Mouse (Mus musculus) liver, adult 2 months (tissue): ENCODE data around the gene Sept9. TPM values are rescaled to one million over a fixed set of nuclear protein-coding genes. Genes with fewer than 3 reads are reported as not detected.

Experiments used
- DNase-seq: peaks from one replicate; pipeline ENCODE4 v3.0.0-alpha.2; 2011; ENCODE audit warnings: low read depth, low spot score; ENCODE audit errors: extremely low read depth
- H3K27ac ChIP-seq: fragments of 200-500 bp; replicated peaks from 2 replicates; pipeline ENCODE4 v1.5.1; 2012; ENCODE audit warnings: low read depth, mild to moderate bottlenecking, control low read depth, inconsistent platforms, low read length; ENCODE audit not compliant: insufficient read depth
- H3K27me3 ChIP-seq: fragments of 200-500 bp; 2 replicates; pipeline ENCODE4 v1.6.1; 2012; ENCODE audit warnings: mild to moderate bottlenecking, moderate library complexity, low read length, inconsistent platforms; ENCODE audit not compliant: control insufficient read depth, insufficient read depth
- H3K36me3 ChIP-seq: fragments of 200-500 bp; 2 replicates; pipeline ENCODE4 v1.6.1; 2012; ENCODE audit warnings: low read length, inconsistent platforms; ENCODE audit not compliant: control insufficient read depth, insufficient read depth
- H3K4me1 ChIP-seq: fragments of 200-500 bp; 2 replicates; pipeline ENCODE4 v1.6.1; 2011; ENCODE audit warnings: low read length; ENCODE audit not compliant: control insufficient read depth, insufficient read depth
- H3K4me3 ChIP-seq: fragments of 200-500 bp; 2 replicates; pipeline ENCODE4 v1.5.1; 2011; ENCODE audit warnings: low read depth, mild to moderate bottlenecking, control low read depth, low read length, moderate library complexity; ENCODE audit not compliant: insufficient read depth
- H3K79me2 ChIP-seq: fragments of 200-500 bp; 2 replicates; pipeline ENCODE4 v1.6.1; 2012; ENCODE audit warnings: inconsistent platforms, mild to moderate bottlenecking, low read length, moderate library complexity; ENCODE audit not compliant: control insufficient read depth, insufficient read depth
- H3K9ac ChIP-seq: fragments of 200-500 bp; 2 replicates; pipeline ENCODE4 v1.6.1; 2012; ENCODE audit warnings: low read depth, mild to moderate bottlenecking, control low read depth, inconsistent platforms, low read length
- CTCF ChIP-seq: fragments of 200-500 bp; IDR thresholded peaks from 2 replicates; pipeline ENCODE4 v1.5.1; 2011; ENCODE audit warnings: low read depth, low read length, control low read depth
- POLR2A ChIP-seq: fragments of 200-500 bp; IDR thresholded peaks from 2 replicates; pipeline ENCODE4 v1.6.1; 2011; ENCODE audit warnings: low read length, control low read depth; ENCODE audit not compliant: insufficient read depth; ENCODE audit errors: extremely low read depth
- WGBS: fragments of 180-500 bp; shearing (Covaris S2); methylation state at CpG from one replicate; pipeline ENCODE4 v1.1.7; 2018; 5-methylcytosine and 5-hydroxymethylcytosine counted together
- polyA plus RNA-seq: library from polyadenylated mRNA; depleted of rRNA; stranded (reverse); fragments of >200 nt; gene quantifications from 2 replicates; pipeline ENCODE4 v1.2.3, GENCODE M21; 2012
- total RNA-seq: library from RNA; depleted of rRNA; stranded (reverse); fragments of >200 nt; gene quantifications from 2 replicates; pipeline ENCODE4 v1.2.3, GENCODE M21; 2014

Sept9 gene
- total and polyA plus RNA-seq, 2 experiments = 18.8 to 21.2 TPM

DNA sequence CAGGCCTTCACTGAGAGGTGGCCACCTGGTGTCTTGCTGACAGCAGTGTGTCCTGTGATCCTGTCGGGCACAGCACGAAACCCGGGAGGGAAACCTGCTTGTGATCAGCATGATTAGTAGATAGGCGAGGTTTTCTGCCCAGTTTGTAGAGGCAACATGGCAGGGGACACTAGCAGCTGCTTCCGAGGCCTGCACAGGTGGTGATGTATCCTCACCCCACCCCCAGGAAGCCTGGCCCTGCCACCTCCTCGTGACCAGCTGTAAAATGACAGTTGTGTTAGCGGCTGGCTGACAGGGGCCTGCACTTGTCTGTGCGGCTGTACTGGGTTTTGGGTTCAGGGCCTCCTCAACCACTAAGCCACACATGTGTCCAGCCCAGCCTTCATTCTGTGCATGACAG is 34.4 kb downstream of the Sept9 start:
- Histone ChIP-seq H3K4me1 (peaks cover 18% of the 10 kb centered on the region), H3K27ac (no peak overlapping the region), H3K36me3 (no peaks in the 10 kb centered on the region), H3K79me2 (peaks cover 17% of the 10 kb centered on the region; the same call in 1 of the 2 replicates), H3K9ac (no peak overlapping the region), H3K4me3 (no peak overlapping the region), H3K27me3 (no peaks in the 10 kb centered on the region)
- TF ChIP-seq CTCF (no peak), POLR2A (no peak)
- 67% methylated on average over 8 of the region's 8 CpGs for WGBS
- DNase-seq = no peak

DNA sequence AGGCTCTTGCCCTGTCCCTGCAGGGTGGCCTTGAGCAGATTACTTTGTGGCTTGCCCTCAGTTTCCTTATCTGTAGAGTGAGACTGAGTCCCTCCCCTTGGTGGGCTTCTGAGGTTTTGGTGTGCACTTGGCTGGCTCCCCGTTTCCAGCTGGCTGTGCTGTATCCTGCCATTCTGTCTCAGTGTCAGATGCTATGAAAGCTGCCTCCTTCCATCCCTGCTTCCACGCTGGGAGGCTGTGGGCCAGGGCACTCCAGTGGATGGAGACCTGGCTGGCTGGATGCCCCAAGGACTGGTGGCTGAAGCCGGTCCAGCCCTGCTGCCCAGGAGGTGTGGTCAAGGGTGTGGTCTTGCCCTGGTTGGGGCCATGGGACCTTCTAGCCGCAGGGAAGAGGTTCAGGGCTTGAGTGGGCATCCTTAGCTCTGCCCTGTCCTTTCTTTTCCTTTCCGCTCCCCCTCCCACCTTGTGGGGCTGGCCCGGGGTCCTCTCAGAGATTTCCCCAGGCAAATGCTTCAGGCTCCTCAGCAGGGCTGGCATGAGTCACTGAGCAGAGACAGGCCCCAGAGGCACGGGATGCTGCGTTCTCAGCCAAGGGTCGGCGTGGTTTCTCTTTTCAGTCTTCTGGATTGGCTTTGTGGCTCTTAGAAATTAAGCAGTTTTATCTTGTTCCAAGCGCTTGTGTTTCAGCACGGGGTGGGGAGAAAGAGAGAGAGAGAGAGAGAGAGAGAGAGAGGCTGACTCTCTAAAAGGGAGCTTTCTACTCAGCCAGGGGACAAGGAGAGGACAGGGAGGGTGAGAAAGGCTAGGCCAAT is 35.8 kb downstream of the Sept9 start:
- no peak for TF ChIP-seq CTCF
- no peak for TF ChIP-seq POLR2A
- H3K4me3 ChIP-seq = no peak overlapping the region
- no peaks in the 10 kb centered on the region for H3K36me3 ChIP-seq
- 59% methylated on average over 12 of the region's 12 CpGs for WGBS
- H3K27me3 ChIP-seq = no peaks in the 10 kb centered on the region
- no peak overlapping the region for H3K27ac ChIP-seq
- peaks cover 28% of the 10 kb centered on the region; the same call in 1 of the 2 replicates for H3K79me2 ChIP-seq
- H3K9ac ChIP-seq = no peak overlapping the region
- peak; percentile 69 for DNase-seq
- peaks cover 20% of the 10 kb centered on the region for H3K4me1 ChIP-seq

DNA sequence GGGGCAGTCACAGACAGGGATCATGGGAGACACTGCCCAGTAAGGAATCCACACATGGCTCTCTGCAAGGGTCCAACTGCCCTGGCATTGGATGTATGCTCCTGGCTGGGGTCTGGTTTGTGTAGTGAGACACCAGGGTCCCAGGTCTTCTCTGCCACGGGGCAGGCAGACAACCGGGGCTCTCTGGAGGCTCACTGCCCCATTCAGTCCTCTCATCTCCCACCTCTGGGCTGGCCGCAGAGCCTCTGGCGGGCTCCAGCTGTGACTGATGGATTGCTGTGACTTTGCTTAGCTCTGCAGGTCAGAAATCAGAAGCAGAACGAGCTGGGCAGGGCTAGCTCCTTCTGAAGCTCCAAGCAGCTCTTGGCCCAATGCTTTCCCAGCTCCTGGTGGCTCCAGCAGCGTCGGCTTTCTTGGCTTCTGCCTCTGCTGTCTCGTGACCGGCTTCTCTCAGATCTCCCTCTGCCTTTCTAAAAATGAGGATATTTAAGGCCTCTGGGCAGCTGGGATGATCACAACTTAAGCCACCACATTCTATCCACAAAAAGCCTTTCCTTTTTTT is 36.5 kb downstream of the Sept9 start:
- DNase-seq = no peak
- H3K36me3 ChIP-seq = no peaks in the 10 kb centered on the region
- no peak for TF ChIP-seq CTCF
- TF ChIP-seq POLR2A = no peak
- no peak overlapping the region for H3K27ac ChIP-seq
- no peak overlapping the region for H3K9ac ChIP-seq
- peaks cover 34% of the 10 kb centered on the region; the same call in 1 of the 2 replicates for H3K79me2 ChIP-seq
- peaks cover 21% of the 10 kb centered on the region for H3K4me1 ChIP-seq
- H3K27me3 ChIP-seq = no peaks in the 10 kb centered on the region
- no peak overlapping the region for H3K4me3 ChIP-seq
- 59% methylated on average over 9 of the region's 9 CpGs for WGBS

DNA sequence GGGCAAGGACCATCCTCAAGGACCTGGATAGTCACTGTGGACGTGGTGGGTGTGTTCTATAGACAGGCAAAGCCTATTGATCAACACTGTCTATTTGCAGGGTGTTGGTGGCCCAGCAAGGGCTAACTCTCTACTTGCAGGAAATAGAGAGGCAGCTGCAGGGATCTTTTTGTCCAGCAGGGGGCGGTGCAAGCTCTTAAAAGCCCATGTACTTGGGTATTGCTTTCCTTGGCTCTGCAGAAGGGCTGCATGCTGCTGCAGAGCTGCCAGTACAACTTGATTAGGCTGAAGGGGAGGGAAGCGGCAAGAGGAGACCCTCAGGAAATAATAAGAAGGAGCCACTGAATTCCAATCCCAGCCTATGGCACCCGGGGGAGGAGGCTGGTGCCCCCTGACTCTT is 38.7 kb downstream of the Sept9 start:
- 11% methylated on average over 4 of the region's 4 CpGs for WGBS
- Histone ChIP-seq H3K27ac (no peak overlapping the region), H3K9ac (no peak overlapping the region), H3K36me3 (no peaks in the 10 kb centered on the region), H3K4me3 (no peak overlapping the region), H3K79me2 (peaks cover 48% of the 10 kb centered on the region; the same call in 1 of the 2 replicates), H3K4me1 (peaks cover 20% of the 10 kb centered on the region), H3K27me3 (no peaks in the 10 kb centered on the region)
- no peak for TF ChIP-seq POLR2A
- TF ChIP-seq CTCF = peak; percentile 80
- DNase-seq = peak; percentile 72

DNA sequence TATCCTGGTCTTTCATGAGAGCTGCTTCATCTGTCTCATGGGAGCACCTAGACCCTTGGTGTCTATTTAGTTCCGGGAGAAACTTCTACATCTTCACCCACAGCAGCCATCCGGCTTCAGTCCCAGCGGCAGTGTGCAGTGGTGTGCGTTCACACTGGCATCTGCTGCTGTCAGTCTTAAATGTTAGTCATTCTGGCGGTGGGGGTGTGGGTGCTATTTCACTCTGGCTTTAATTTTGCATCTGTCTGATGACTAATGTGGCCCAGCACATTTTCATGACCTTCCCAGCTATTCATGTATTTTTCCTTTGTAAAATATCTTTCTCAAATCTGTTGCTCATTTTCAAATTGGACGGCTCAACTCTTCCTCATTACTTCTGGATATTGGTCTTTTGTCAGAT is 40.2 kb downstream of the Sept9 start:
- Histone ChIP-seq H3K27ac (no peak overlapping the region), H3K27me3 (no peaks in the 10 kb centered on the region), H3K9ac (no peak overlapping the region), H3K4me1 (peaks cover 13% of the 10 kb centered on the region), H3K4me3 (no peak overlapping the region), H3K36me3 (no peaks in the 10 kb centered on the region), H3K79me2 (peaks cover 36% of the 10 kb centered on the region; the same call in 1 of the 2 replicates)
- no peak for TF ChIP-seq CTCF
- TF ChIP-seq POLR2A = no peak
- no peak for DNase-seq
- 95% methylated on average over 6 of the region's 6 CpGs for WGBS

DNA sequence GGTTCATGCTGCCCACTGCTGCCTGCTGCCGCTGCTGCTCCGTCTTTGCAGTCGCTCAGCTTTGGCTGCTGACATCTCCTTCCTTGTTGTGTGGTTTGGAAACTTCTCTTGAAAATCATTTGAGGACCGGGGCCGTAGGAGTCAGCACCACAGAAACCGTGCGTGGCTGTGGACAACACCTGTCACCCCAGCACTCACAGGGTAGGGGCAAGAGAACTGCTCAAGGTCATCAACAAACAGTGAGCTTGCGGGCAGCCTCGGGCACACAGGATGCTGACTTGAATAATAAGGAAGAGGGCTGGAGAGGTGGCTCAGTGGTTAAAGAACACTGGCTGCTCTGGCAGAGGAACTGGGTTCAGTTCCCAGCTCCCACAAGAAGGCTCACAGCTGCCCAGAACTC is 40.9 kb downstream of the Sept9 start:
- WGBS = 50% methylated on average over 9 of the region's 9 CpGs

More for the DNA sequence above, 40.9 kb downstream of the Sept9 start:
- Histone ChIP-seq H3K9ac (no peak overlapping the region), H3K79me2 (peaks cover 36% of the 10 kb centered on the region; the same call in 1 of the 2 replicates), H3K27me3 (no peaks in the 10 kb centered on the region), H3K36me3 (no peaks in the 10 kb centered on the region), H3K4me1 (peaks cover 10% of the 10 kb centered on the region), H3K4me3 (no peak overlapping the region), H3K27ac (no peak overlapping the region)
- TF ChIP-seq CTCF = no peak
- no peak for TF ChIP-seq POLR2A
- DNase-seq = no peak
